7 mouse cellular contexts compared by ENCODE assay signal in the genomic region with DNA sequence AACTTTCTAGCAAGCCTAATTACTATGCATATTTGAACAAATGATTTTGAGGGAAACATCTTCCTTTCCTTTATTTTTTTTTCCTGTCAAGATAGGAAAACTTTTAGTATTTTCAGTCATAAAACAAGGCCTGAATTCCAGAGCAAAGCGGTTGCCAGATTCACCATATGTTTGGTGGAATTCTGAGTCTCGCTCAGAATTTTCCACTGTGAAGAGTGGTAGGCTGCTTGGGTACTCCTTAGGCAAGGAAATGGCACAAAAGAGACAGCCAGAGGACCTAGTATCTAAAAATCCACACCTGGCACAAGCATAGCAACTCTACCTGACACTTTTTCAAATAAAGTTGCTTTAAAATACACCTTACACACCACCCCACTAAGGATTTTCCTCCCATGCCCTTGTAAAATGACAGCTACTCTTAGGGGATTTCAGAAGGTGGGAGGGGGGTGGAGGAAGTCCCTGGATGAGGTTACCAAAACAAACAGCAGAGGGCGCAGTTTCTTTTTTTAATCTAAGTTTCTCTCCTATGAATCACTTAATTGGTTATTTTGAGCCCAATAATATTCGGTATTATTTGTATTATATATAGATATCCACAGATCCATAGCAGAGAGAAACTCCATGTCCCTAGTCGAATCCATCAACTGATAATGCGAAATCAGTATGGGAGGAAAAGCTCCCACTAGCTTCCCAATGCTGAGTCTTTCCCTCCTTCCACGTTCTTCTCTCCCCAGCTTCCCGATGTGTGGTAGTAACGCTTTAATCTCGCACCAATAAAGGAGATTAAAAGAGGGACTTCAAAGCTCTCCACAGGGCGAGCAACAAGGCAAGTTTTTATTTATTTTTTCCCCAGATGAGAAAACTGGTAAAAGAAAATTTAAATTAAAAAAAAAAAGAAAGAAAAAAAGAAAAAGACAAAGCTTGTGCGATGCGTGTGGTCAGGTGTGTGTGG. TPM values are rescaled to one million over a fixed set of nuclear protein-coding genes. Genes with fewer than 3 reads are reported as not detected.
DNase-seq lines count a peak whose midpoint lies in the region; ATAC-seq and TF ChIP-seq lines count a peak whose summit lies in the region.

No protein-coding gene starts in this region.

- no peaks in the 10 kb centered on the region for H3K4me1 ChIP-seq in MEL (ENCODE audit: control insufficient read depth in 1 of 2, insufficient read depth in 2 of 2, low read length in 2 of 2)
- H3K4me1 ChIP-seq in bone marrow macrophage, adult 2 months (ENCODE audit: control insufficient read depth, insufficient read depth, low read length) = no peaks in the 10 kb centered on the region
- H3K4me1 ChIP-seq in embryonic facial prominence, embryonic 15.5 days = peaks cover 10% of the 10 kb centered on the region
- peaks cover 5% of the 10 kb centered on the region; the same call in 1 of the 2 replicates for H3K4me1 ChIP-seq in hindbrain, embryonic 12.5 days
- no peaks in the 10 kb centered on the region; the same call in 1 of the 2 replicates for H3K4me1 ChIP-seq in small intestine, adult 2 months (ENCODE audit: control insufficient read depth, insufficient read depth, insufficient read length, low read length)

- TF ChIP-seq CTCF in MEL (IDR thresholded peaks at IDR 0.05 in 2 of 3, conservative IDR thresholded peaks at IDR 0.05 in 1 of 3; ENCODE audit: control insufficient read depth in 1 of 3, insufficient read depth in 1 of 3, low read depth in 2 of 3, low read length in 3 of 3, poor library complexity in 1 of 3, severe bottlenecking in 1 of 3) = peak; percentile 11 to 24 (median 12); a peak in 2 of 6 replicates
- TF ChIP-seq CTCF in bone marrow macrophage, adult 2 months (IDR thresholded peaks at IDR 0.05; ENCODE audit: low read depth, low read length) = no peak
- no peak for TF ChIP-seq CTCF in small intestine, adult 2 months (IDR thresholded peaks at IDR 0.05; ENCODE audit: extremely low read depth, insufficient read length, insufficient replicate concordance, low read depth, low read length)

- peak; percentile 13 for DNase-seq in MEL (ENCODE audit: low read depth, low spot score)
- peak; percentile 16 to 55 for DNase-seq in layer of hippocampus, postnatal 36 days
- peak; percentile 44 for DNase-seq in lung, postnatal 36 days

- H3K36me3 ChIP-seq in MEL (ENCODE audit: control insufficient read depth in 1 of 2, insufficient read depth in 2 of 2, low read length in 2 of 2) = no peaks in the 10 kb centered on the region
- no peaks in the 10 kb centered on the region for H3K36me3 ChIP-seq in embryonic facial prominence, embryonic 15.5 days
- H3K36me3 ChIP-seq in hindbrain, embryonic 12.5 days = no peaks in the 10 kb centered on the region
- no peaks in the 10 kb centered on the region for H3K36me3 ChIP-seq in small intestine, adult 2 months (ENCODE audit: control insufficient read depth, insufficient read depth, low read length)

- peak overlapping the region; percentile 99 for H3K4me2 ChIP-seq in embryonic facial prominence, embryonic 15.5 days (replicated peaks)
- H3K4me2 ChIP-seq in hindbrain, embryonic 12.5 days (replicated peaks) = peak overlapping the region; percentile 100

- no peak overlapping the region for H3K9ac ChIP-seq in MEL (ENCODE audit: control insufficient read depth, low read depth, low read length, poor library complexity, severe bottlenecking)
- no peak overlapping the region for H3K9ac ChIP-seq in embryonic facial prominence, embryonic 15.5 days
- H3K9ac ChIP-seq in hindbrain, embryonic 12.5 days = peak overlapping the region; percentile 82

- no peaks in the 10 kb centered on the region for H3K9me3 ChIP-seq in MEL (replicated peaks; ENCODE audit: insufficient read depth, low read length)
- no peaks in the 10 kb centered on the region for H3K9me3 ChIP-seq in embryonic facial prominence, embryonic 15.5 days (replicated peaks)
- H3K9me3 ChIP-seq in hindbrain, embryonic 12.5 days (replicated peaks) = no peaks in the 10 kb centered on the region

- H3K4me3 ChIP-seq in MEL (ENCODE audit: control insufficient read depth in 1 of 2, insufficient read depth in 1 of 2, low read depth in 2 of 2, low read length in 2 of 2) = no peak overlapping the region
- peak overlapping the region; percentile 59; the same call in 1 of the 2 replicates for H3K4me3 ChIP-seq in bone marrow macrophage, adult 2 months (ENCODE audit: insufficient read depth, low read length)
- H3K4me3 ChIP-seq in embryonic facial prominence, embryonic 15.5 days (replicated peaks) = peak overlapping the region; percentile 68
- peak overlapping the region; percentile 74 for H3K4me3 ChIP-seq in hindbrain, embryonic 12.5 days
- H3K4me3 ChIP-seq in small intestine, adult 2 months (ENCODE audit: low read depth, low read length) = peak overlapping the region; percentile 35; the same call in 1 of the 2 replicates

- TF ChIP-seq RAD21 in MEL (IDR thresholded peaks at IDR 0.05; ENCODE audit: low read depth, low read length) = peak; percentile 31

- no peaks in the 10 kb centered on the region for H3K79me2 ChIP-seq in MEL (ENCODE audit: control insufficient read depth, insufficient read depth, low read length, poor library complexity)

- no peak for ATAC-seq in embryonic facial prominence, embryonic 15.5 days (ENCODE audit: insufficient number of reproducible peaks, low FRiP score, low TSS enrichment, low read depth)
- ATAC-seq in hindbrain, embryonic 12.5 days (ENCODE audit: low FRiP score) = peak; percentile 46; the same call in 1 of the 2 replicates

- TF ChIP-seq EP300 in MEL (IDR thresholded peaks at IDR 0.05; ENCODE audit: low read depth in 1 of 2, low read length in 2 of 2) = no peak

- WGBS in embryonic facial prominence, embryonic 15.5 days = 3% methylated on average over 13 of the region's 13 CpGs
- WGBS in hindbrain, embryonic 12.5 days = 2% methylated on average over 13 of the region's 13 CpGs
- 4% methylated on average over 13 of the region's 13 CpGs for WGBS in small intestine, adult 2 months

- no peak overlapping the region for H3K27ac ChIP-seq in MEL (ENCODE audit: control insufficient read depth, low read depth, low read length)
- H3K27ac ChIP-seq in bone marrow macrophage, adult 2 months (ENCODE audit: insufficient read depth, low read depth, low read length) = no peak overlapping the region
- H3K27ac ChIP-seq in embryonic facial prominence, embryonic 15.5 days (replicated peaks) = no peak overlapping the region
- peak overlapping the region; percentile 37; the same call in 1 of the 2 replicates for H3K27ac ChIP-seq in hindbrain, embryonic 12.5 days
- H3K27ac ChIP-seq in small intestine, adult 2 months (ENCODE audit: insufficient read depth, low read depth, low read length) = no peak overlapping the region

- no peak for TF ChIP-seq POLR2A in MEL (IDR thresholded peaks at IDR 0.05; ENCODE audit: control insufficient read depth in 1 of 2, insufficient read depth in 1 of 2, low read depth in 1 of 2, low read length in 2 of 2, poor library complexity in 1 of 2)
- no peak for TF ChIP-seq POLR2A in bone marrow macrophage, adult 2 months (IDR thresholded peaks at IDR 0.05; ENCODE audit: borderline replicate concordance, low read depth, low read length)
- TF ChIP-seq POLR2A in small intestine, adult 2 months (IDR thresholded peaks at IDR 0.05; ENCODE audit: low read depth, low read length) = no peak

- H3K27me3 ChIP-seq in MEL (ENCODE audit: control insufficient read depth in 1 of 2, insufficient read depth in 2 of 2, low read length in 2 of 2) = no peaks in the 10 kb centered on the region
- H3K27me3 ChIP-seq in embryonic facial prominence, embryonic 15.5 days = no peaks in the 10 kb centered on the region; the same call in none of the 2 replicates
- peaks cover 15% of the 10 kb centered on the region for H3K27me3 ChIP-seq in hindbrain, embryonic 12.5 days
- peaks cover 15% of the 10 kb centered on the region for H3K27me3 ChIP-seq in small intestine, adult 2 months (ENCODE audit: control insufficient read depth, insufficient read depth, low read length)

TF ChIP-seq in MEL, 35 proteins besides CTCF, POLR2A, EP300 and RAD21:
- peak; percentile 48 for TF ChIP-seq SMC3 (IDR thresholded peaks at IDR 0.05; ENCODE audit: low read depth, low read length)
- no peak for TF ChIP-seq CHD2 (IDR thresholded peaks at IDR 0.05; ENCODE audit: low read length)

RNA-seq across cellular contexts. Expression of gene Ntng1, which starts 2.2 kb away (rescaled TPM):
- total RNA-seq in MEL (2012; rRNA removed) = not detected in 2 replicates
- polyA plus RNA-seq in MEL (2012; ENCODE audit: insufficient read depth in 1 of 2, insufficient read length in 2 of 2, low read depth in 1 of 2, low replicate concordance in 2 of 2, missing spikeins in 1 of 2) = not detected
- polyA plus RNA-seq in bone marrow macrophage, adult 2 months (2012; ENCODE audit: insufficient read depth, insufficient read length, missing spikeins) = 0.35 TPM in 1 of 2 replicates, not detected in the other
- 3.3 and 4.7 TPM in 2 replicates for polyA plus RNA-seq in embryonic facial prominence, embryonic 15.5 days (2015; fragmentation: Nextera tagmentation; extraction: Ambion mirVana)
- polyA plus RNA-seq in hindbrain, embryonic 12.5 days (2016; fragmentation: Nextera tagmentation; extraction: Ambion mirVana) = 11.2 and 16.6 TPM in 2 replicates
- 10 to 100 TPM; 30.6 to 30.7 TPM for total RNA-seq in layer of hippocampus, postnatal 36 days (2021)
- 0.05 and 0.09 TPM in 2 replicates for polyA plus RNA-seq in small intestine, adult 2 months (2012; rRNA removed)

Comparison
In these comparisons a context has a peak if more than half of its experiments do, and no peak if none do; other contexts are left out.
1. H3K4me3 ChIP-seq: peak in bone marrow macrophage, adult 2 months (single experiment), embryonic facial prominence, embryonic 15.5 days (single experiment), hindbrain, embryonic 12.5 days (single experiment) and small intestine, adult 2 months (single experiment); none in MEL (0 of 2).
2. CTCF ChIP-seq: peak in MEL (3 of 3); none in bone marrow macrophage, adult 2 months (single experiment) and small intestine, adult 2 months (single experiment).
3. Peak in every context shown above with its lines, with median percentiles within 50 percentile points of each other: DNase-seq.